Mouse (Mus musculus): ENCODE data around the gene Olfr311.
"Not testable (repeated sequence)": the region's sequence is repeated elsewhere in the genome, so short reads cannot be mapped to it uniquely, and the experiment has no call there.

The Olfr311 gene

GRCm38 (mm10) chr11:58838951-58839350, at the start of gene Olfr311:
TSS of gene Olfr311 (plus strand) at chr11:58839251.
- not testable (repeated sequence) for DNase-seq (ENCODE audit: low read depth, low spot score)

GRCm38 (mm10) chr11:58789532-58789931, 49.5 kb upstream of the Olfr311 start:
- DNase-seq (ENCODE audit: low read depth, low spot score): no peak

GRCm38 (mm10) chr11:58790053-58790452, 49.0 kb upstream of the Olfr311 start:
- no peak for DNase-seq (ENCODE audit: low read depth, low spot score)

- no peak for DNase-seq (ENCODE audit: low read depth, low spot score)
These were observed 48.4 kb upstream of the Olfr311 start for GRCm38 (mm10) chr11:58790646-58791045.

DNA sequence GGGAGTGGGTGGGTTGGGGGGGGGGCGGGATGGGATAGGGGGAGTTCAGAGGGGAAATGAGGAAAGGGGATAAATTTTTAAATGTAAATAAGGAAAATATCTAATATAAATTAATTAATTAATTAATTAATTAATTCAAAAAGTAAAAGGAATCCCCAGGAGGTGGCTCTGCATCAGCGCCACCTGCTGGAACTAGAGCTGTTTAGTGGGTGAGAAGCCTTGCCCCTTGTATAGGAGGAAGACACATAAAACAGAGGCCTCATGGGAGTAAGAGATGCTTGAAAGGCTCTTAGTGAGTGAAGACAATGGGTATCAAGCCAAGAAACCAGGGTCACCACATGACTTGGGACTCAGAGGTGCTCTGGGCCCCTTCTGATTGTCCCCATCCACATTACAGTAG, 43.2 kb upstream of the Olfr311 start:
- no peak for DNase-seq (ENCODE audit: low read depth, low spot score)

- DNase-seq (ENCODE audit: low read depth, low spot score): no peak
These were observed 42.2 kb upstream of the Olfr311 start for GRCm38 (mm10) chr11:58796850-58797249.

GRCm38 (mm10) chr11:58799747-58800146, 39.3 kb upstream of the Olfr311 start:
- no peak for DNase-seq (ENCODE audit: low read depth, low spot score)

- no peak for DNase-seq (ENCODE audit: low read depth, low spot score)
These were observed 37.4 kb upstream of the Olfr311 start, which contains the start of gene Fam183b for GRCm38 (mm10) chr11:58801558-58802228. TSS of gene Fam183b (minus strand) at chr11:58801960.

- DNase-seq (ENCODE audit: low read depth, low spot score): no peak
These were observed 35.2 kb upstream of the Olfr311 start for GRCm38 (mm10) chr11:58803871-58804270.

GRCm38 (mm10) chr11:58804393-58804792, 34.7 kb upstream of the Olfr311 start:
- no peak for DNase-seq (ENCODE audit: low read depth, low spot score)

GRCm38 (mm10) chr11:58812001-58812400, 27.1 kb upstream of the Olfr311 start:
- no peak for DNase-seq (ENCODE audit: low read depth, low spot score)

GRCm38 (mm10) chr11:58814700-58815099, 24.4 kb upstream of the Olfr311 start, which contains the start of gene Olfr313:
TSS of gene Olfr313 (plus strand) at chr11:58815000.
- DNase-seq (ENCODE audit: low read depth, low spot score): not testable (repeated sequence)

DNA sequence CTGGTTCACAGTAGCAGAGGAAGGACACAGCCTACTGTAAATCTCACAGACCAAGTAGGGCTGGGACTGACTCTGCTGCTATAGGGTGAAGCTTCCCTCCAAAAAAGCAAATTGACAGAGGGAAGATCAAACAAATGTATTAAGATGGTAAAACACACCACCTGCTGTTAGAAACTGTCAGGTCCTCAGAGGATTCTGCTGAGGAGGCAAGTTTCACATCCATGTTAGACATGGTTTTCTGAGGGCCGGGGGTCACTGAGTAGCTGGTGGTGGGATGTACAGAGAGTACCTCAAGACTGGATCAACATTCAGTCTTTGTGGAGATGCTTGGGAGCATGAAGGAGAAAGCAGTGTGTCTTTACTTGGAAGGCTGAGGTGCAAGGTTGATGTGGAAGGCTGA, 23.4 kb upstream of the Olfr311 start:
- no peak for DNase-seq (ENCODE audit: low read depth, low spot score)

DNA sequence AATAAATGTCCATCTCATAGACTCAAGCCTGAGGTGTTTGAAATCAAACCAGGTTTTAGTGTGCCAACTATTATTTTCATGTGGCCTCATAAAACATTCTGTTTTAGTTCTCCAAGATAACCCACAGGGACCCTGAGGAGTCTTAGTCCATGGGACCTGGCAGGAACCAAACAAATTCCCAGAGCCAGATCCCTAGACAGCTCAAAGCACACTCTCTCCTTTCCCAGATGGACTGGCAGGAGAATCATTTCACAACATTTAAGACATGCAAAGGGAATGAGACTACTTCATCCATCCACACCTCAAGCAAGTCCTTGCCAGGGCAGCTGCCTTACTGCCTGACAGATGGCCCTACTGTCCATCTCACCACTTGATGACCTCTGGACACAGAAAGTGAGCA, 10.1 kb upstream of the Olfr311 start, which contains the start of gene Olfr312:
Olfr312 (plus strand) TSS at position 301 of the 400 bp plus-strand sequence.
- not testable (repeated sequence) for DNase-seq (ENCODE audit: low read depth, low spot score)

DNA sequence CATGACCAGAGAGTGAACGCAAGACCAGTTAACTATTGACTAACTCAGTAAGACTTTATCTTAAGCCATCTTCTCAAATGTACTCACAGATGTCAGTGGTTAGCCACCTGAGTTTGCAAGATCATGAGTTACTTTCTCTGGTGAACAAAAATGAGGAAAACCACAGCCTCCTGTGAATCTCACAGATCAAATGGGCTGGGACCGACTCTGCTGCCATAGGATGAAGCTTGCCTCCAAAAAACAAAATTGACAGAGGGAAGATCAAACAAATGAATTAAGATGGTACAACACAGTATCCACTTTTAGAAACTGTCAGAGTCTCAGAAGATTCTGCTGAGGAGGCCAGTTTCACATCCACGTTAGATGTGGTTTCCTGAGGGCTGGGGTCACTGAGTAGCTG, 9.3 kb upstream of the Olfr311 start:
- no peak for DNase-seq (ENCODE audit: low read depth, low spot score)

DNA sequence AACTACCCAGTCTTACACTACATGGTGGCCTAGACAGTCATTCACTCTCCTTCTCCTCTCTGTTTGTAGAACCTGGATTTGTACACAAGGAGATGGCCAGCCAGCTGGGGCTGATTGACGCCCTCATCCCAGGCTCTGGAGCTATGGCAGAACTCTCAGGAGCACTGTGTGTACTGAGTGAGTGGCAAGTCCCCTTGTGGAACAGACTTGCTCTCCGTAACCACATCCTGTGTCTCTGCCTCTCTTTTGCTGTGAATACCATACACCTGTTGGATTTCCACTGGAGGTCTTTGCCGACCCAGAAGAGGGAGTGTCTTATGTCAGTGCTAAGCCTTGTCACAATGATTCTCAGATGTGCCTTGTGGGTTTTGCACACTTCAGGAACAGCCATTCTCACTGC, 6.5 kb upstream of the Olfr311 start:
- DNase-seq (ENCODE audit: low read depth, low spot score): not testable (repeated sequence)

DNA sequence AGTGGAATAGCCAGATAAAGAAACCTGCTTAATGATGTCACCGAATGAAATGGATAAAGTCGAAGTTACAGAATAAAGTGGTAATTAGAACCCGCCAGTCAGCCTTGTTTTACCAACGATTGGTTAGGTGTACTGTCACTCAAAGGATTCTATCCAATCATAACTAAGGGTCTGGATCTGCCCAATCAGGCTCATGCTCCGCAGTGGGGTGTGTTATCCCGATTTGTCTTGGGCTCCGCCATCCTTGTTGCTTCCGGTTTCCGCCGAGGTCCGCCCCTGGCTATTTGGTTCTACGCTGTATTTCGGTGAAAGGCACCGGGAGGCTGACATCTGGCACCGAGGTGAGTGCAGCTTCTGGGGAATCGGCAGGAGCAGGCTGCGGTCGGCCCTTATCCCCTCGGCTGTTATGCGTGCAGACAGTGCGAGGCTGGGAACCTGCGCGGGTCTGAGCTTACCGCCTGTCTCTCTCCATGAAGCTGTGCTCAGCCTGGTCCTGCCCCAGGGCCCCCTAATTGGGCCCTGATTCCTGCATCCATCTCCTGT, 7.9 kb downstream of the Olfr311 start, which contains the start of gene Gm12258:
Gm12258 (plus strand) TSS at position 240 of the 543 bp plus-strand sequence.
- peak; percentile 100 for DNase-seq (ENCODE audit: low read depth, low spot score)

DNA sequence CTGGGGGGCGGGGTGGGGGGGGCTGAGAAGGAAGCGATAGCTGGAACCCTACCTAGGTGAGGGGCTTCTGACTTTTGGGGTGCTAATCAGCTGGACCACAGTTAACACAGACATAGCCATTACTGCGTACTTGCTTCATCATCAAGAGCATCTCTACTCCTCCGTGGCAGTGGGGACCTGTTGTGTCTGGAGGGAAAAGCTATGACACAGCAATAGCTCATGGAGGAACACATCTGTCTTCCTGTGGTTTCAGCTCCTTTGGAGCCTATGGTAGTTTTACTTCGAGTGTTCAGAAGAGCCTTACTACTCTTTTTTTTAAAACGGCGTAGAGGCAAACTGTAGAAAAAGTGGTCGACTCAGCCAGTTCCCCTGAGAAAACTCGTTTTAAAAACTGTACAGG, 8.6 kb downstream of the Olfr311 start:
- no peak for DNase-seq (ENCODE audit: low read depth, low spot score)

GRCm38 (mm10) chr11:58849731-58850130, 10.7 kb downstream of the Olfr311 start:
- no peak for DNase-seq (ENCODE audit: low read depth, low spot score)

DNA sequence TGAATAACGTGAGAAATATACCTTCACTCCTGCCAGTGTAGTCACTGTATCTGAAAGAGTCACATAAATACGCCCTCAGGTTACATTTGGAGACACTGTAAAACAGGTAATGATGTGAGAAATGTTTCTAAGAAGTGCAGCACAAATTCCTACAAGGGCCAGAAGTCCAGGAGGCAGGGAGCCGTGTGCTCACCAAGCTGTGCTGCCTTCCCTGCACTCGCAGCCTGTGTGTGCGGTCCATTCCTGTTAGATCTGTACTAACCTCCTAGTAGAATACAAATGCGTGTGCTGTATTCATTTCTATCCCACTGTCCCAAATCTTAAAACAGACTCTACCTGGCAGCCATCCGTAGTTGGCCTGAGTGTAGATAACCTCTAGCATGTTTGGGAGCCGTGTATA, 21.7 kb downstream of the Olfr311 start:
- no peak for DNase-seq (ENCODE audit: low read depth, low spot score)

DNA sequence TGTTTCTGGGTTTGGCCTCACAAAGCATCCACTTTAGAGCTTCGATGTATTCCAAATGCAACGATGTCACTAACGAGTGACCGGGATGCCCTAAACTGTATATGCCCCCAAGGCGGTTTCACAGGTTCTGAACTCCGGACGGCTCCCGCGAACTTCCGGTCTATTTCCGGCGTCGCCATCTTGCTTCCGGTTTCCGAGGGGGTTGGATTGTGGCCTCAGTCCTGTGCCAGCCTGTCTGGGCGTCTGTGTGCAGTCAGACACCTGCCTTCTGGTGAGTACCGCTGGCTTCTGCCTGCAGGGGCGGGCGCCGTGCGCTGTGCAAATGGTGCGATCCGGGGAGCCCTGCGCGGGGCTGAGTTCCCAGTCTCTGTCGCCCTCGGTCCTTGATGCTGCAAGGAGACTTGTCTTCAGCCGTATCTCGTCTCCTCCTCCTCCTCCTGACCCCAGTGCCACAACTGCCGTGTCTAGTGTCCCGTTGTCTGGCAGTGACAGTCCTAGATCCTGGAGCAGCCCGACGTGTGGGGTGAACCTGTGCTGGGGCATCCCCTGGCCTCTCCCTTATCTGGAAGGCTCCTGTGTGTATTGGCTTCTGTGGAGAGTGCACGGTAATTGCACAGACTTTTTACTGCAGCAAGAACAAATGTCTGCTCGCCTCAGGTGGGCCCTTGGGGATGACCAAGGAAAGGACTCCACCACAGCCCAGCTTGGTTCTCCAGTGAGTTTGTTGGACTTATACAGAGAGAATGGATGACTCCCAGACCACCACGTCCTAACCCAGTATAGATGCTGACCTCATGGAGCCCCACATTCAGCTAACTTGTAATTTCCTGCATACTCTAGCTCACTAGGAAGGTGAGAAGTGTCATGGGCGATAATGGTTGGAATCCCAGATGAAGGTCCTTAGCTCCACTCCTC, 28.2 kb downstream of the Olfr311 start, which contains the start of gene 2810021J22Rik:
2810021J22Rik (plus strand) TSS at position 178 of the 915 bp plus-strand sequence.
- peak; percentile 65 for DNase-seq (ENCODE audit: low read depth, low spot score)

DNA sequence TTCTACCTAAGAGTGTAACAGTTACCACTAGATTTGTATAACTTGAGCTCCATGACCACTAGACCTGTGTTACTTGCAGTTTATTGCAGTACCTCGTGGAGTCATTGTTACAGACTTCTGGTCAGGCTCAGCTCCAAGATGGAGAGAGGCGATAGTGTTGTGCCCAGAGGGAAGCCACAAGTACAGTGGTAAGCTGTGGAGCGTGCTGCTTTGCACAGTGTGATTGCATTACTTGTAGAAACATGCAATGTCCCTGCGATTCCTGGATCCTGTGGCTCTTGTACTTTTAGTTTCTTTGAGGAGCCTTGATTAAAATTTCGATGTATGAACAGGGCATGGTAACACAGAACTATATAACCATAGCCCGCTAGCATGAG, 28.9 kb downstream of the Olfr311 start:
- no peak for DNase-seq (ENCODE audit: low read depth, low spot score)
